Mouse (Mus musculus): Measurements from ENCODE around the gene Slc11a1. TPM values are rescaled to one million over a fixed set of nuclear protein-coding genes. Genes with fewer than 3 reads are reported as not detected.

Slc11a1 gene
- total and polyA plus RNA-seq, 3 experiments = 0.11 TPM; not detected in 2

GRCm38 (mm10) chr1:74425845-74426244 is 50.9 kb downstream of the Slc11a1 start:
- TF ChIP-seq E2F4 (IDR thresholded peaks at IDR 0.05; ENCODE audit: borderline replicate concordance, low read depth, low read length) = no peak
- no peak for TF ChIP-seq ELF1 (IDR thresholded peaks at IDR 0.05; ENCODE audit: low read depth, low read length)
- no peak for TF ChIP-seq ETS1 (IDR thresholded peaks at IDR 0.05; ENCODE audit: low read depth, low read length)
- TF ChIP-seq USF1 (IDR thresholded peaks at IDR 0.05; ENCODE audit: low read depth, low read length) = no peak
- TF ChIP-seq MEF2A (IDR thresholded peaks at IDR 0.05; ENCODE audit: extremely low read depth, insufficient replicate concordance, low read depth, low read length, poor library complexity, severe bottlenecking) = no peak
- no peak for TF ChIP-seq KAT2A (conservative IDR thresholded peaks at IDR 0.05; ENCODE audit: low read depth, low read length)
- TF ChIP-seq SIN3A (IDR thresholded peaks at IDR 0.05; ENCODE audit: low read length) = no peak
- TF ChIP-seq CTCF (IDR thresholded peaks at IDR 0.05 in 2 of 3, conservative IDR thresholded peaks at IDR 0.05 in 1 of 3; ENCODE audit: control insufficient read depth in 1 of 3, insufficient read depth in 1 of 3, low read depth in 2 of 3, low read length in 3 of 3, poor library complexity in 1 of 3, severe bottlenecking in 1 of 3) = no peak
- TF ChIP-seq ZNF384 (IDR thresholded peaks at IDR 0.05; ENCODE audit: low read depth, low read length) = no peak
- no peak for TF ChIP-seq ZC3H11A (IDR thresholded peaks at IDR 0.05; ENCODE audit: low read depth, low read length)
- no peak for TF ChIP-seq TBP (IDR thresholded peaks at IDR 0.05; ENCODE audit: low read depth, low read length)
- no peak for TF ChIP-seq RCOR1 (IDR thresholded peaks at IDR 0.05; ENCODE audit: low read depth, low read length)
- TF ChIP-seq MAZ (IDR thresholded peaks at IDR 0.05; ENCODE audit: low read depth, low read length) = no peak
- no peak for TF ChIP-seq RAD21 (IDR thresholded peaks at IDR 0.05; ENCODE audit: low read depth, low read length)
- TF ChIP-seq SMC3 (IDR thresholded peaks at IDR 0.05; ENCODE audit: low read depth, low read length) = no peak
- no peak for TF ChIP-seq MYC (IDR thresholded peaks at IDR 0.05; ENCODE audit: low read depth, low read length)
- no peak for TF ChIP-seq CHD2 (IDR thresholded peaks at IDR 0.05; ENCODE audit: low read length)
- TF ChIP-seq CHD1 (IDR thresholded peaks at IDR 0.05; ENCODE audit: low read depth, low read length) = no peak
- no peak for TF ChIP-seq POLR2AphosphoS2 (IDR thresholded peaks at IDR 0.05; ENCODE audit: low read length)
- Histone ChIP-seq H3K27ac (ENCODE audit: control insufficient read depth, low read depth, low read length) (no peak overlapping the region), H3K9ac (ENCODE audit: control insufficient read depth, low read depth, low read length, poor library complexity, severe bottlenecking) (no peak overlapping the region)

GRCm38 (mm10) chr1:74433220-74433619 is 58.2 kb downstream of the Slc11a1 start:
- TF ChIP-seq BHLHE40 (IDR thresholded peaks at IDR 0.05; ENCODE audit: borderline replicate concordance, low read depth, low read length) (no peak), GATA1 (IDR thresholded peaks at IDR 0.05; ENCODE audit: low read depth, low read length) (no peak), ETS1 (IDR thresholded peaks at IDR 0.05; ENCODE audit: low read depth, low read length) (no peak), HCFC1 (IDR thresholded peaks at IDR 0.05; ENCODE audit: low read depth, low read length) (no peak), TCF12 (IDR thresholded peaks at IDR 0.05; ENCODE audit: low read depth, low read length) (no peak), RAD21 (IDR thresholded peaks at IDR 0.05; ENCODE audit: low read depth, low read length) (no peak), TAL1 (IDR thresholded peaks at IDR 0.05; ENCODE audit: low read length) (no peak), MYB (IDR thresholded peaks at IDR 0.05; ENCODE audit: low read depth, low read length) (no peak), USF2 (IDR thresholded peaks at IDR 0.05; ENCODE audit: borderline replicate concordance in 1 of 2, insufficient read depth in 1 of 2, low read depth in 1 of 2, low read length in 2 of 2) (no peak), NELFE (IDR thresholded peaks at IDR 0.05; ENCODE audit: low read depth, low read length) (no peak), MAFK (IDR thresholded peaks at IDR 0.05; ENCODE audit: borderline replicate concordance, low read depth, low read length) (no peak), SMC3 (IDR thresholded peaks at IDR 0.05; ENCODE audit: low read depth, low read length) (no peak)
- no peak for DNase-seq (ENCODE audit: low read depth, low spot score)
- no peaks in the 10 kb centered on the region for H3K27me3 ChIP-seq (ENCODE audit: control insufficient read depth in 1 of 2, insufficient read depth in 2 of 2, low read length in 2 of 2)
- H3K9ac ChIP-seq (ENCODE audit: control insufficient read depth, low read depth, low read length, poor library complexity, severe bottlenecking) = no peak overlapping the region
- H3K9me3 ChIP-seq (replicated peaks; ENCODE audit: insufficient read depth, low read length) = no peaks in the 10 kb centered on the region
- H3K4me1 ChIP-seq (ENCODE audit: control insufficient read depth in 1 of 2, insufficient read depth in 2 of 2, low read length in 2 of 2) = peaks cover 0 to 22% of the 10 kb centered on the region in 2 experiments; a peak in 2 of 4 replicates
- H3K4me3 ChIP-seq (ENCODE audit: control insufficient read depth in 1 of 2, insufficient read depth in 1 of 2, low read depth in 2 of 2, low read length in 2 of 2) = no peak overlapping the region
- H3K79me2 ChIP-seq (ENCODE audit: control insufficient read depth, insufficient read depth, low read length, poor library complexity) = no peaks in the 10 kb centered on the region
- peaks cover 0 to 21% of the 10 kb centered on the region in 2 experiments; a peak in 2 of 4 replicates for H3K36me3 ChIP-seq (ENCODE audit: control insufficient read depth in 1 of 2, insufficient read depth in 2 of 2, low read length in 2 of 2)
- no peak overlapping the region for H3K27ac ChIP-seq (ENCODE audit: control insufficient read depth, low read depth, low read length)

More at GRCm38 (mm10) chr1:74425845-74426244, 50.9 kb downstream of the Slc11a1 start:
- Histone ChIP-seq H3K79me2 (ENCODE audit: control insufficient read depth, insufficient read depth, low read length, poor library complexity) (no peaks in the 10 kb centered on the region), H3K4me1 (ENCODE audit: control insufficient read depth in 1 of 2, insufficient read depth in 2 of 2, low read length in 2 of 2) (no peaks in the 10 kb centered on the region), H3K36me3 (ENCODE audit: control insufficient read depth in 1 of 2, insufficient read depth in 2 of 2, low read length in 2 of 2) (no peaks in the 10 kb centered on the region), H3K9me3 (replicated peaks; ENCODE audit: insufficient read depth, low read length) (no peaks in the 10 kb centered on the region), H3K4me3 (ENCODE audit: control insufficient read depth in 1 of 2, insufficient read depth in 1 of 2, low read depth in 2 of 2, low read length in 2 of 2) (no peak overlapping the region), H3K27me3 (ENCODE audit: control insufficient read depth in 1 of 2, insufficient read depth in 2 of 2, low read length in 2 of 2) (no peaks in the 10 kb centered on the region; a peak in 1 of 4 replicates)
- DNase-seq (ENCODE audit: low read depth, low spot score) = no peak
